Mouse (Mus musculus) inflammation-experienced regulatory T-cells, adult 6 months (primary cell): ENCODE results near the gene Gm9821. TPM values are rescaled to one million over a fixed set of nuclear protein-coding genes. Genes with fewer than 3 reads are reported as not detected.

Experiments
- ATAC-seq: one replicate; pipeline ENCODE4 v1.8.0; 2017
- polyA plus RNA-seq, 3 experiments: library from polyadenylated mRNA; unstranded; fragments of 100-300 nt; shearing (Covaris generic); gene quantifications; one replicate each; pipeline ENCODE4 v1.2.1; 2017

Gm9821 gene
- polyA plus RNA-seq = 1 to 10 TPM in 1 of 3 experiments, under 1 TPM in 2; 0.78 to 1.8 (median 0.83) TPM

DNA sequence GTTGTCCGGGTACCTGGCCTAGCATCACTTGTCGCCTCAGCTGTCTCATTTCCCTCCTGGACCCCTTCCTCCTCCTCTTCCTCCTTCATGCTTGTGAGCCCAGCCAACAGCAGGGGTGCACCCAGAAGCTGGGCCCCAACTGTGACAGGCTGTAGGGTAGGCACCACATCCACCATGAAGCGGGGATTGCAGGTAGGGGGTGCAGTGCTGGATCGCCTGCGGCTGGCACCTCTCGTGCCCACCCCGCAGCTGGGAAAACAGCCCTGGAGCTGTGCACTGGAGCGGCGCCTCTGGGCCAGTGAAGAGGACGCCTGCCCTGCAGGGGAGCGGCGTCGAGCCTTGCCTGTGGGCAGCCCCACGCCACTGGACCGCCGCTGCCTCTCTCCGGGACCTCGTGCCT is at the start of gene Gm9821:
TSS of gene Gm9821 (plus strand) at position 221 of the 400 bp plus-strand sequence.
- no peak for ATAC-seq

DNA sequence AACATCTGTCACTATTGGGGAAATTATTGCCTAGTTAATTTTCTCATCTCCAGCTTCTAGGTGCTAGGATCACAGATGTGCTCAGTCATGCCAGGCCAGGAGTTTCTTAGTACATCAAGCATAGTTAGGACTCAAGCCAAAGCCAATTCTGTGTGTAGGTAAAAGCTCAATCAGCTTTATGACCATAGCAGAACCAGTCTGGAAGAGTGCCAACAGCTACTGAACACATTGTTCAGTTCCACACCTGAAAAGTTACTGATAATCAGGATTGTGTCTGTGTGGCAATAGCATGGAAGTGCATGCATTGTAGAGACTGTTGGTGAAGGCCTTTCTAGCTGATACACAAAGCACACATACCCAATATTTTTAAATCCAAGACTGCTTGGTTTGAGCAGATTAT is 47.5 kb upstream of the Gm9821 start:
- no peak for ATAC-seq

DNA sequence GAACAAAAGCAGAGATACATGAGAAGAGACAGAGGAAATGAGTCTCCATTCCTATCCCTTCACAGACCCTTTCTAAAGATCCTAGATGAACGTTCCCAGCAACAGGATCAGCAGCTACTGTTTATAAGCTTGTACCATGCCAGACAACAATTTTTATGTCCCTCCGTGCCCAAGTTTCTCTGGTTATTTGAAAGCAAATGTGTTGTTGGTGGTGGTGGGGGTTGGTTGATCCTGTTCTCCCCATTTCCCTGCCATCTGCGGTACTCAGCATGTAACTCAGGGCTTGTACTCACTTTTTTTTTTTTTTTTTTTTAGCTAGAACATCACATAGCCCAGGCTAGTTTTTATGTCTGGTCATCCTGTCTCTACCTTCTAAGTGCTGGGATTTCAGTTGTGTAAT is 46.4 kb upstream of the Gm9821 start:
- ATAC-seq = no peak

DNA sequence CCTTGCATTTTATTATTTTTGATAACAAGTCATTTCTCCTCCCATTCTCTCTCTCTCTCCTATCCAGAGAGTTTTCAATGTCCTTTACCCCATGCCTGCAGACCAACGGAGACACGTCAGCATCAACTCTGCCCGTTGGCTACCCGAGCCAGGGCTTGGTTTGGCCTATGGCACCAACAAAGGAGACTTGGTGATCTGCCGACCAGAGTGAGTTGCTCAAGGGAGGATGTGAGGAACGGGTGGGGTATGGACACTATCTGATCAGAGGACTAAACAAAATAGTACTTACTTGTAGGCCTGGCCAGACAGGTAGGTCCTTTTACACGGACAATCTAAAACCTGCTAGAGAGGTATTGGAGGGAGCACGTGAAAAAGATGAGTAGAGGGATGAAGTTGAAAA is 45.1 kb upstream of the Gm9821 start:
- no peak for ATAC-seq

DNA sequence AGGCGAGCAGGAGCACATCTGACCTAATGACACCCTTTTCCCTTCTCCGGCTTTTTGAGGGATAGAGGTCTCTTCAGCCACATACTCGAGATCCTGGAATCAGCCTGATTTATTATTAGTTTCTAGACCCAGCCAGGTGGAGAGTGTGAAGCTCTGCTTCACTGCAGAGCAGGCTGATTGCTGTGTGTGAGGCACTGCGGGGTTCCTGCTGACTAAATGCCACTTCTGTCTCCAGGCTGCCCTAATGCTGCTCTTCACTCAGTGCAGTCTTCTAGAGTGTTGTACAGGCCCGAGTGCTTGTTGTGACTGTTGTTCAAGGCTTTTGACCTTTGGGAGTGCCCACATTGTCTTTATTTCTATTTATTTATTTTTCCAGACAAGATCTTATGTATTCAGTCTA is 43.2 kb upstream of the Gm9821 start:
- no peak for ATAC-seq

DNA sequence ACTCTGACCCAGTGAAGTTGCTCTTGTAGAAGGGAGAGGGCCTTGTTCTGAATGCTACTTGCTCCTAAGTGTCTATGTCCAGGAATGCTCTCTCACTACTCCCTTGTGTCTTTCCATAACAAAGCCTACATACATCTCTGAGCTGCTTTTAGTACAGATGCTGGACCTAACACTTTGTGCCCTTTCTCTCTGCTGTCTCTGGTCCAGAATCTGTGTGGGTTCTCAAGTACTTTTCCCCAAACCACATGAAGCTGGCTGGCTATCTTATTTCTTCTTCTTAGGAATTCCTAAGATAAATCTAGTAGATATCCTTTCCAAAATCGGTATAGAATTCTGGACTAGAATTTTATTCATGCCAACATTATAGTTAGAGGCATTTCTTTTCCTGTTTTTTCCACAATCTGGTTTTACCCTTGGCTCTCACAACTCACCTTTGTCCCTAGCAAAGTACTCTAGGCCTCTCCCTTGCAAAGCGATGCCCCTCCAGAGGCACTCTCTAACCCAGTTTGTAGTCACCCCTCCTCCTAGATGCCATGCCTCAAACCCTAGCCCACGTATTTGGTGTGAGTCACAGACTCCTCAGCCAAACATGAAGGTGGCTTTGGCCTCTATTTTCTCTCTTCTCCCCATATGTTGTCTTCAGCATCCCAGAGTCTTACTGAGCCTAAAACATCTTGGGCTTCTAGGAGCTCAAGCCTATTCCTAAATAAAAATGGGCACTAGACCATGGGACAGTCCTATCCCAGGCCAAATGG is 42.2 kb upstream of the Gm9821 start:
- no peak for ATAC-seq

DNA sequence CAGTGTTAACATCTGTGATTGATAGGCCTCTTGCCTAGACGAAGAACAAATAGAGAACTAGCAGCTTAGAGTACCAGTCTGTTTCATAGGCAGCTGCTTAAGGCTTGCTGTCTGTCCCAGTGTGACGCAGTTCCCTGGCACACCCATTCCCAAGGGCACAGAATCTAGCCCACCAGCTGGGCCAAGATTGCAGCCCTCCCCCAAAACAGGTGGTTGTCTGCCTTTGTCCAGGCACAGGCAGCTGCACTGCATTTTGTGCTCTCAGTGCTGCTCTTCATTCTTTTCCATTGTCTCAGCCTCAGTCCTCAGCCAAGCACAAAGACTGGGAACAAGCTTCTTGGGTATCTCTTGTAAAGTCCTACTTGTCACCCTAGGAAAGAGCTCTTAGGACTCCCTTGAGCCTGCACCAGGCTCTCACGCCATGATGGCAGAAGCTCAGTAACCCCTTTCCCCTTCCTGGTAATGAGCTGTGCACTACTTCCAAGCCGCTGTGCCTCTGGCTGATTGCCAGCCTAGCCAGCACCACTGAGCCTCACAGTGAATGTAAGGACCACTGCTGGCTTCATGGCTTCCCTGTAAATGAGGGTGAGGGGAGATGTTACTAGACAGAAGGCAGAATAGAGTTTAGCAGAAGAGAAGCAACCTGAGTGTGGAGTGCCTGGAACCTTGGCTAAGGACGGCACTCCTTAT is 40.7 kb upstream of the Gm9821 start:
- ATAC-seq = no peak

DNA sequence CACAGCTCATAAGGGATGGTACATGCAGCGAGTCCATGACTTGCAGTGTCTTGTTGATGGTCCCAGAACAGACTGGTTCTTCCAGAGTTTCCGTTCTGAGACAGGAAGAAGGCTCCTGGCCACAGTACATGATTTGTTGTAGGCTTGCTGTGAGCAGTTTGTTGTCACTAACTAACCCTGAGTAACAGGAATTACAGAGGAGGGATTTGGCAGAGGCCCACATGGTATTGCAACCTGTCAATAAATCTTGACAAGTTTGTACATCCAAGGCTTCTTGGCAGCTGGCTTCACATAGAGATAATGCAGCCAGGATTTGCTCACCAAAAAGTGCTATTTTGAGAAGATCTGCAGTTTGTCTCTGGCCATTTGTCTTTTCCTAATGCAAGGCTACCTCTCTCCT is 39.4 kb upstream of the Gm9821 start:
- no peak for ATAC-seq

DNA sequence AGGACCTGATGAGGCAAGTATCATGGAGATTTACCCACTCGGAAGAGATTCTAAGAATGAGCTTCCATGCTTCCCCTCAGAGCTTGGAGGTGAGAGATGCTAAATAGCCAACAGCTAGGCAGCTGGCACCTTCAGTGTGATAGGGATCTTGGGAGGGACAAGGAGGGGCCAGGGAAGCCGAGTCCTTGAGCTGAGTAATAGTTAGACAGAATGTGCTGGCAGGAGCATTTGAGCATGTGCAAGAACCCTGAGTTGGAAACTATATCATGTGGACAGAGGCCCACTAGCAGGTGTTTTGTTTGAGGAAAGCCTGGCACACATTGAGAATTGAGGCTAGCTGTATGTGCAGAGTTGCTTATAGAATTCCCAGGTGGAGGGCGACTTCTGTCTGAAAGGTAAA is 32.9 kb upstream of the Gm9821 start:
- no peak for ATAC-seq

DNA sequence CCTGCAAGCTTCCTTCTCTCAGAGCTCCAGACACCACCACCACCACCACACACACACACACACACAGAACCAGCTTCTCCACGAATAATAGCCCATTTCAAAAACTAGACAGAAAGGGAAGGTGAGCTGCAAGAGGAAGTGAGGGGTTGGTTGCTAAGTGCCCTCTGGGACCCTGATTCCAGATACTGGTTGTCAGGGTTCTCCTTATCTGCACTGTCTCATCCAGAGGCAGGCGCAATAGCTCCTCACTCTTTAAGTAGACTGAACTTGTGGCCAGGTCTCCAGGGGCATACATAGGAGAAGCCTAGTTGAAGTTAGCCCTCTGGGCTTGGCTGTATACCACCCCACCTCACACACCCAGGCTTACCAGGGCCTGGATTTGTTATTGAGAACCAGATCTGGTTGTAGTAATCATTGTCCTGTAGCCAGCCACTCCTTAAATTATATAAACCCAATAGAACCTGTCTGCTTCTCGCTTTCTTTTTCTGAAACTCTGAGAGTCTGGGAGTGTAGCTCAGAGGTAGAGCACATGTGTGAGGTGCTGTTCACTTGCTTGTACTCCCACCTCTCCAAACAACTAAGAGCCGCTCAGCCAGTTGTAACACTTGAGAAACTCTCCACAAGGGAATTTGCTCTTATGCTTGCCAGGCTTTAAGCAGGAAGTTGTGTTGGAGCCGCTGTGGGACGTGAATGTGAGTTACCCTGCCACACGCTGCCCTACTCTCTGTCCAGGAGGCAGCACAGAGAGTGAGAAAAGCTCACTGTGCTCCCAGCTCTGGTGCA is 32.0 kb upstream of the Gm9821 start:
- ATAC-seq = no peak

DNA sequence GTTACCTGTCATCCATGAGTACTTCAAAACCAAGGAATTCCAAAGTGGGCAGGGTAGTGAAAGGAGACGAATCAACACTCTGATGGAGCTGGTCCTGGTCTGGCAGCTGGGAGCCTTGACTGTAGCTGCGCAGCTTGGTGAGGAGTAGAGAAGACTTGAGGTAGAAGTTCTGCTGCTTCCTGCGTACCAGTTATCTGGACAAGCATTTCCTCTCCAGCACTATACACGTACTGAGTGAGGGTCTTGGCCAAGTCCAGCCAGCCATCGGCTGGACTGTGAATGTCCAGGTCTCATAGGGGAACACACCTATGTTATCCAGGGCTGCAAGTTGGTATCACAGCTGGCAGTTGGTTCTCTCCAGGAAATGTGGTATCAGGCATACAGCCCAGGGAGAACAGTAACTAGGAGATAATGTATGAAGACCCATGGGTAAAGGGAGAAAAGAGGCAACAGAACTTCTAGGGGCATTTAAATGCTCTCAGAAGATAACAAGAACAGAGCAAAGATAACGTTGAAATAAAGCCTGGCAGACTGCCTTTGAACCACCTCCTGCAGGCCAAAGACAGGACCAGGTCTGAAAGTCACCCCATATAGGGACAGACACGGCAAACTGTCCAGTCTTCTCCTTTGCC is 29.0 kb upstream of the Gm9821 start:
- ATAC-seq = no peak

DNA sequence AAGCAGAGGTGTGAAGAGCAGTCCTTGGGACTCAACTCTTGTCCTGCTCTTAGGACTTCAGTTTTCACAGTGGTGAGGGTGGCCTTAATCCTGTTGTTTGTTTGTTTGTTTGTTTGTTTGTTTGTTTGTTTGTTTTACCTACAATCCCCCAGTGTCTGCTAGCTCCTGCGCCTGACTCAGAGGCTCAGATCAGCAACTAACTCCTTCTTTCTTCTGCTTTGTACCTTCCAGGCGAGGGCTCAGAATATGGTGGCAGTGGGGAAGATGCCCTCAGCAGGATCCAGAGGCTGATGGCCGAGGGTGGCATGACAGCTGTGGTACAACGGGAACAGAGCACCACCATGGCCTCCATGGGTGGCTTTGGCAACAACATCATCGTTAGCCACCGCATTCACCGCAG is 28.4 kb upstream of the Gm9821 start:
- no peak for ATAC-seq

DNA sequence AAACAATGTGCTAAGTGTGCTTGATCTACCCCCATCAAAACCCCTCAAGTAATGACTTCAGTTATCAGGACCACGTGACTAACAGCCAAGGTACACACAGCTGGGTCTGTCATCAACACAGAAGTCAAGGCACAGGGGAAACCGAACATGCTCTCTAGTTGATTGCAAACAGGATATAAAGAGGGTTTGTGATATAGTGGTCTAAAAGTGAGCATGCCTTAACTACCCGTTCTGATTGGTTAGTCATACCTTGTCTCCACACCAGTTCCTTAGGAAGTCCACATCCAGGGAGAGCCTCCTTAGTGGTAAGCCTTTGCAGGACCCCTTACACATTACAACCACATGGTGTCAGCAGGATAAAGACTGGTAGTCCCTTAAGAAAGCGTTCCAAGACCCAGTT is 25.4 kb upstream of the Gm9821 start:
- ATAC-seq = no peak

DNA sequence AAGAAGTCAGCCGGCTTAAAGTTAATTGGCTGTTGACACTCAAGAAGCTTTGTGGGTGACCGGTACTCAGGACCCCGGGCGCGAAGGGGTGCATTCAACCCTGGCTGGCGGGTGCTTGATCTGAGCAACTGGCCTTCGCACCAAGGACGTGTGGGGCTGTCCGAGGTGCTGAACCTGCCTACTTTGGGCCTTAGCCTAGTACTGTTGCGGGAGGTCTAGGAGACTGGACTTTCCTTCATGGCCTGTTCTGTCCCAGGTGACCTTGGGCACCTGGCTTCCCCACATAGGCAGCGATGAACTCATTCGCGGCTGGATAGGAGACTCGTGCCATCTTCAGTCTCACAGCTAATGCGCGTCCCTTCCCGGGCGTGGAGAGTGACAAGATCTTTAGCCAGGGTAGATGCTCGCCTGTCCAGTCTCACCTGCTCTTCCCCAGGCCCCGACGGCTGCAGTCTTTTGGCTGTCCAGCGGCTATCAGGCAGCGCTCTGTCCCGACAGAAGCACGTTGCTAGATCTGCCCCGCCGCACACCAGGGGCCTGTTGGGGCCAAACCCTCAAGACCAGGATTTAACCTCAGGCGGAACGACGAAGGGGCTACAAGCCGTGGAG is 24.2 kb upstream of the Gm9821 start:
- no peak for ATAC-seq

DNA sequence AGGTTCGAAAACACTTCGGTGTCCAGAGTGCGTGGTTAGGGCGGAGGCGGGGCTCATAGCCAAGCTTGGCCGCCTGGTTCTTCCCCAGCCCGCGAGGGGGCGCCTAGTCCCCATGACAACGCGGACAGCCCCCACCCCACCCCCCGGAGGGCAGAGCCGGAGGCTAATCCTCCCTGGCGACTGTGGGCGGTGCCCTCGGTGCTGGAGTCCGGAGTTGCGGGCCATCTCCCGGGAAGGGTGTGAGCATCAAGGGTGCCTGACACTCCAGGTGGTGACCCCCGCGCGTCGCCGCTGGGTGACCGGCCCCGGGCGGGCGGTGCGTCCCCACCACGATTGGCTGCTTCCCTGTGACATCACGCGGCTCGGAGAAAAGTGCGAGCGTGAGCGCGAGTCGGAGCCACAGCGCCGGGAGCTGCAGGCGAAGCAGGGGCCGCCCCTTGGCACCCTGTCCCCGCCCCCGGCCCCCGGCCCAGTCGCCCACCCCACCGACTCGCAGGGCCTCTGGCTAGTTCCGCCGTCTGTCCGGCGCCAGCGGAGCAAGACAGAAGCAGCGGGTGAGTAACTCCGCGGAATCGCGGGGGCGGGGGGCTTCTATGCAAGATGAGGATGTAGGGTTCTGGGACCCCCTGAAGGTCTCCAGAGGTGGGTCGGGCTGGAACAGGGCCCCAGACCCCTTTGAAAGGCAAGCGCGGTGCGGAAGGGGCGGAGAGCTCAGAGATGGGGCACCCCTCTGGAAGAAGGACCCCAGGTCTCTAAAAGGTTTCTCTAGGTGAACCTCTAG is 23.5 kb upstream of the Gm9821 start:
- ATAC-seq = no peak

DNA sequence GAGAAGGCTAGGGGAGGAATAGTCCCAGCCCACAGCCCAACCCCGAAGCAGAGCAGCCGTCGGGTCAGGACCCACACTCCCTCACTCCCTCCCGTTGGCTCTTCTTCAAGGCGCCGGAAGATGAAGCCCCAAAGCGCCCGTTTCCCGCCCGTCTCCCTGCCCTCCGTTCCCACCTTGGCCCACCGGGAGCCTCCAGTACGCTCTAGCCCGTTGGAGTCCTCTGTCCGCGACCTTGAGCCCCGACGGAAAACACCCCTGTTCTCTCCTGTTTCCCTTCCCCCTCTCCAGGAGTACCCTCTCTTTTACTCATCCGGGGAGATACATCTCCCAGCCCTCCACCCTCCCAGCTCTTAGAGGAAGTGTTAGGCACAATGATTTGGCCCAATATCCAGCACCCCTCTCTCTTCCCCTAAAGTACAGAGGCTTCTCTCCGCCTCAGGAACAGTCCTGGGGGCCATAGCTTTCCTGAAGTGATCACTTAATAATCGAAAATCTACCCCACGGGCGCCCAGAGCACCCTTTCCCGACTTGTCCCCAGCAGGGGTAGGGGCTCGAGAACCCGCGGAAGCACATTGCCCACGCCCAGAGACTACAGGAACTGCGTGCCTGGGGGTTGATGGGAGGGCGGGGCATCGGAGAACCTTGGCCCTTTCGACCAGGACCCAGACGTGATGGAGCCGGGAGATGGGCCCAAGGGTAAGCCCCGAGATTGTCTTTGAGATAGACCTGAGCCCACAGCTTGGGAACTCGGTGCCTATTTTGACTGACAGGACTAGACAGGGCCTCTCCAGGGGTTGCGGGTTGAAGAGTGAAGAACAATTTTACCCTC is 22.7 kb upstream of the Gm9821 start:
- no peak for ATAC-seq

DNA sequence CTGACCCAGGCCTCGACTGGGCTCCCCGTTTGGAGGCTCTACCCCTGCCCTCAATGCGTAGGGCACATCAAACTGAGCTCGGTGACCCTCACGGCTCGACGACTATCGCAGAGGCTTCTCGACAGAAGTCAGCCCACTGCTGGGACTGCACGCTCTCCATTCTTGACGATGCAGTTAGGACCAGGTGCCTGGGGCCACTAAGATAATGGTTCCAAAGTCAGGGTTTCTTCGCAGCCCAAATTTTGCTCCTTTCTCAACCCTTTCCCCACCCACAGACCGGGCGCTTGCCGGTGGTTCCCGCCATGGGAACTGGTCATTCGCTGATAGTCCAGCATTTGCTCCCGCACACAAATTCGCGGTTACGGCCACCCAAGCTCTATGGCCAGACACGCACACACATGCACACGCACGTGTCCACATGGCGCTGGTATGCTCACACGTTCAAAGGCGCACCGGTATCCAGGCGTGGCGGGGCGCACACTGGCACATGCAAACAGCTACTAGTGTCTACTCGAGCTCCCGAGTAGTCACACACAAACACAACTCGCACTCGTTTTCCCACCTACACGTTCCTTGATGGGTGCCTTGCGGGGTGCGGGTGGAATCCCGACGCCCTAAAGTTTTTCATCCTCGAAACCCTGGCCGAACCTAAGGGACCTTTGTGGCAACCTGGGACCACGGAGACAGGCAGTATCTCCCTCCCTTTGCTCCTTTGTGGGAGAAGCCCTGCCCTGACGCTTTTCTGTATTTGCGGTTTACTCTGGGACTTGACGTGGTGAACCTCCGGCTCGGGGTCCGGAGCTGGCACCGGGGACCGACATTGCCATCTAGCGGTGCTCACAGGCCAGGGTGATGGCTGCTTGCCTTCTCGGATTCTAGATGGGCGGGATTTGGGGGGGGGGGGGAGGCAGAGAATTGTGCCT is 21.8 kb upstream of the Gm9821 start:
- ATAC-seq = peak; percentile 61

DNA sequence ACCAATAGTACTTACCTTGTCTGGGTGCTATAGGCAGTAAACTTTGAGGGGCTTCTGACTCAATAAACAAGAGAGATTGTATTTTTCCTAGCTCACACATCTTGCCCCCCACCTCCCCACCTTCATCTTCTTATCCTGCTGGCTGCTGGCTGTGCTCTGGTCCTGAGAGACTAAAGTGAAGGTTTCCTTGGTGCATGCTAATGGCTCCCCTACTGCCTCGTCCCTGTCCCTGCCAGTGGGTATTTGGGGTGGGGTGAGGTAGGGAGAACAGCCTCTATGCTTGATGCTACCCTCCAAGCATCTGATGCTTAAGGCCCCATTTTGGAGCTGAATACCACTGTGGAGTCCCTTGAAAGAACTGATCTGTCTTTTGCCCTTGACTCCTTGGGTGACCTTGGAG is 20.8 kb upstream of the Gm9821 start:
- ATAC-seq = no peak

DNA sequence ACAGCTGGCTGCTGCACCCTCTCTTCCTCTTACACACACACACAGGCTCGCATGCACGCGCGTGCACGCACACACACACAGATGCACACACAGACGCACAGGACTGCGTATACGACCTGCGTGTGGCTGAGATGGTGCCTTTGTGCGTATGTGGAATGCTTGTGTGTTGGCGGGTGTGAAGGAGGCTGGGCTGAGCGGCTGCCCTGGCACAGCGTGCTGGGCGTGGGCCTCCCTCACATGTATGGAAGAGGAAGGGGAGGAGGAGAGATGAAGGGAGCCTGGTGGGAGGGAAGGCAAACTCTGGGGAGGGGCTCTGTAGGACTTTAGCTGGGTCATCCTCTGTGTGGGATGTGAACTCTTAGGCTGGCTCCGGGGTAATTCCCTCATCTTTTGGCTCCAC is 20.1 kb upstream of the Gm9821 start:
- no peak for ATAC-seq

DNA sequence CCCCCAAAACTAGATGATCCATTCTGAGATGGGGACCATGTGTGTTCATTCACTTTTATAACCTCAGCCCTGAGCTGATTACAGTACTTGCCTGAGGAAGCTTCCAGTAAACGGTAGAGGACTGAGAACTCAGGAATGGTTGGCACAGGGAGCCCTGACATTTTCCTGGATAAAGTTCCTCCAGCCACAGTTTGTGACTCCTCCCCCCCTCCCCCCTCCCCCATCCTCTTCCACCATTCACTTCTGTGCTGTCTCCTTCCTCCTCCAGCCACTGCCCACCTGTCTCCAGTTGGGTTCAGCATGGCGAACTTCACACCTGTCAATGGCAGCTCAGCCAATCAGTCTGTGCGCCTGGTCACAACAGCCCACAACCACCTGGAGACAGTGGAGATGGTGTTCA is 18.6 kb upstream of the Gm9821 start, which contains the start of gene Chrm4:
TSS of gene Chrm4 (plus strand) at position 301 of the 400 bp plus-strand sequence.
- ATAC-seq = no peak
